Mouse (Mus musculus) stomach, postnatal 0 days (tissue): Measurements from ENCODE around the gene Ube2q1.

ENCODE experiments used
- CTCF ChIP-seq: IDR thresholded peaks from 2 replicates; pipeline ENCODE4 v1.5.1; 2016; ENCODE audit warnings: antibody characterized with exemption, low read depth, mild to moderate bottlenecking, moderate library complexity
- EP300 ChIP-seq: optimal IDR thresholded peaks from 2 replicates; pipeline ENCODE3; 2016; ENCODE audit warnings: antibody characterized with exemption

DNA sequence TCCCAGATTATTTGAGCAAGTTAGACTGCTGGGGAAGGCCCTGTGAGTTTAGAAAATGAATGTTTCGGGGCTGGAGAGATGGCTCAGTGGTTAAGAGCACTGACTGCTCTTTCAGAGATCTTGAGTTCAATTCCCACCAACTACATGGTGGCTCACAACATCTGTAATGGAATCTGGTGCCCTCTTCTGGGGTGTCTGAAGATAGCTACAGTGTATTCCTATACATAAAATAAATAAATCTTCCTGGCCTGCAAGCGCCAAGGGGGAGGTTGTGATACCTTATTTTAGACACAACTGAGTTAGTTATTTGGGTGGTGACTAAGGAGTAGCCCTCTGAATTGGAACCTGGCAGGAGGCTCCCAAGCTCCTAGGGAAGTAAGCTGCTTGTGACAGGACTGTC lies 44.6 kb upstream of the Ube2q1 start:
- TF ChIP-seq CTCF (peak; percentile 51), EP300 (no peak)
